Mouse (Mus musculus) fibroblast of lung, adult 2 months (primary cell): ENCODE results near the gene Gm10273.

ENCODE experiments used
- DNase-seq: peaks from one replicate; pipeline ENCODE4 v3.0.0-alpha.2; 2011; ENCODE audit warnings: low read depth

The Gm10273 gene

GRCm38 (mm10) chr10:59402899-59403792 lies 7.7 kb downstream of the Gm10273 start, which contains the start of gene Pla2g12b:
Gene Pla2g12b, plus strand, starts transcription at chr10:59403660.
- no peak for DNase-seq

DNA sequence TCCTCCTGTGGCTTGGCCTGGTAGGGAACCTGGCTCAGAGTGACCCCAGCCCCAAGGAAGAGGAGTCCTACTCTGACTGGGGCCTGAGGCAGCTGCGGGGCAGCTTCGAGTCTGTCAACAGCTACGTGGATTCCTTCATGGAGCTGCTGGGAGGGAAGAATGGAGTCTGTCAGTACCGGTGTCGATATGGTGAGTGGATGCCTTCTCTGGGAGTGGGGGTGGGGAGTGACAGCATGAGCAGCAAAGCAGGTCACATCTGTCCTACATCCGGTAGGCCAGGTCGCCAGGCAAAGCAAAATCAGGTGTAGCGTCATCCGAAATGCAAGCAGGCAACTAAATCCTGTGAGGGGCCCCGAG lies 8.3 kb downstream of the Gm10273 start:
- DNase-seq: no peak

DNA sequence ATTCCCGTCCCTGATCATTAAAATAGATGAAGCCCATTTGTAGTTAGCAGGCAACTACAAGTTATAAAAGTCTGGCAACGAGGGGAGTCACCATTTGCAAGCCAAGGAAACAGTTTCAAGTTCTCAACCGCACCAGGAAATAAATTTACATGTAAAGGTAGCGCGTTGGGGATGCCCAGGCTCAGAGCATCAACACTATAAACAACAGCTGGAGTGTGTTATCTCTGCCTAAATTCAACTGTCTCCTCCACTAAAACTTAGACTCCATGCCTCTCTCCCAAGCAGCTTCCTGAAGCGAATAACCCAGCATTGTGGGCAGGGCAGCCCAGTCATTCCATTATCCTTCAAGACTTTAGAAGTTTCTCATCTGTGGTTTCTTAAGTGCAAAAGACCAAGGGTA lies 13.1 kb downstream of the Gm10273 start:
- no peak for DNase-seq

GRCm38 (mm10) chr10:59410264-59410663 lies 14.8 kb downstream of the Gm10273 start:
- no peak for DNase-seq

GRCm38 (mm10) chr10:59413711-59414110 lies 18.3 kb downstream of the Gm10273 start:
- DNase-seq: no peak

- no peak for DNase-seq
These were observed 21.2 kb downstream of the Gm10273 start for GRCm38 (mm10) chr10:59416623-59417022.

DNA sequence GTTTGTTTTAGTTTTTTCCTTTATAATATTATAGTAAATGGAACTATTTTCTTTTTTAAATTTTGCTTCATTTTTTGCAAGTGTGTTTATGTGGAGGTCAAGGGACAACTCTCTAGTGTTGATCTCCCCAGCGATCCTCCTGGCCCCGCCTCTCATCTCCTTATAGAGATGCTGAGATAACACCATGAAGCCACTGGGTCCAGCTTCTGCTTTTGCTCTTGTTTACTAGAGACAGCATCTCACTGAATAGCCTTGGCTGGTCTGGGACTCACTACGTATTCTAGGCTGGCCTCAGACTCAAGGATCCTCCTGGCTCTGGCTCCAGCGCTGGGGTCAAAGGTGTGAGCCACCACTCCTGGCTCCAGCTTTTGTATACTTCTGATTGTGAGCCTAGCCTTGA lies 24.1 kb downstream of the Gm10273 start:
- DNase-seq: no peak

DNA sequence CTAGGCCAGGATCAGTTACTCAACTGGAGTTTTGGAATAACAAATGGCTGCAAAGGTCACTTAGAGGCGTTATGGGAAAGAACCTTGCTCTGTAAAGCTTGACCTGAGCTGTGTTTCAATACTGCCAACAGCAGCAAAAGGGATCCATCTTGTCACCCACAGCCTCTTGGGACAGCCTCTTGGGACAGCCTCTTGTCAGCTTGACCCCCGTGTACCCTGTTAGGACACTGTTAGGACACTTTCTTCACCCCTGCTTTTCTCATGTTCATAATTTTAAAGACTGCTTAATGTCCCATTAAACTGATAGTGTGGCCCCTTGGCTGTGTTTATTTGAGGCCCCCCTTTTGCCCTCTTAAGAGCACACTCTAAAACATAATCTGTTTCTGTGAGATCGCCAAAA lies 29.0 kb downstream of the Gm10273 start:
- DNase-seq: no peak

DNA sequence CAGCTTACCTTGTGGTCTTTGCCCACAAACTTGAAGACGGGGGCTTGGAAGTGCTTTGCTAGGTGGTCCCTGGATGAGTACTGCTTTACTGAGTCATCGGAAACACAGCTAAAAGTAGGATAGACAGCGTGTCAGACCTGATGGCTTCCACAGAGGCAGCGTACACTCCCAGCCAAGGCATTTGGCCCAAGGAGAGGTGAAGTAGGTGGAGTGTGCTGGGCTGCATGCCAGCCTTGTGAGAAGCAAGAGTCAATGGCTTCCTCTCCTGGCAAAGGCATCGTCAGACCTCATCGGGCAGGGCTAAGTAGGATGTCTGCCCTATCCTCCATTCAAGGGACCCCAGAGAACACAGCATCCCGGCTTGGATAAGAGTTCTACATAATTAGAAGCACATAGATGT lies 29.9 kb downstream of the Gm10273 start:
- DNase-seq: no peak

DNA sequence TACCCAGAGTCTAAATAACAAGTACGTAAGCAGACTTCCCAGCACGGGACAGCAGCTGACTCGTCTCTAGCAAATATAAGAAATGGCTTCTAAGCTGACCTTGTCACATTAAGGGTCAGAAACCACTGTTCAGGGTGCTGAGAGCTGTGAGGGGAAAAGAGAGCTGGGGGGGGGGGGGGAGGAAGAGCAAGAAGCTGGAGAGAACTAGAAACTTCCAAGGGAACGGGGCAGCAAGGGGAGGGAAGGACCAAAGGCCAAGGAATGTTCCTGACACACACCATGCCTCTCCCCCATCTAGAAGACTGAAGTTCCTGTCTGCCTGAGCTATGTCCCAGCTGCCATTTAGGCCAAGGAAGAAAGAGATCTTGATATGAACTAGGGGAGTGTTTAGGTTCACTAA lies 30.9 kb downstream of the Gm10273 start:
- DNase-seq: no peak

DNA sequence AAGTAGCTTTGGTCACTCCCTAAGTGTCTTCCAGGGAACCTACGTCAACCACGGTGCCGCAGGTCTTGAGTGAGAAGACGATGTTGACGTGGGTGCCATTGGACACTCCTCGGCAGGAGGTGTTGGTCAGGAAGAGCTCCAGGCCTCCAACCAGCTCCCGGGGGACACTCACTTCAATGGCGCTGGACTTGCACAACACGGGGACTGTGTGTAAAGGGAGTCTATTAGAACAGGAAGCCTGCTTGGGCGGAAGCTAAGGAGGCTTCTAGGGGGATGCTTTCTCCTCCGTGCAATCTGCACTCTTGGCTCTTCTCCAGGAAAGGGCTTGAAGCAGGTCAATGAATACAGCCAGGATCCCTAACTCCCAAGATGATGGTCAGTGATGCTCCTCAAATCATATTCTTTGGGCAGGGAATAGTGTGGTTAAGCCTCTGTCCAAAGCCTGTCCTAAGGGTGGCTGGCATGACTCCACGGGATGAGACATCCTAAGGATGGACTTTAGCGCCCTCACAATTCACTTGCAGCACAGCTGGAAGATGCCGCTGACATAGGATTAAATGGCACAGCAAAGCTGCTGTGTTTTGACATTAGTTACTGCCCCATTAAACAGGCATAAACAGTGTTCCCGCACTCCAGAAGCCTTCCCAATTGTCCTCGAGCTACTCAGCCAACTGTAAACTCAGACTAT lies 34.2 kb downstream of the Gm10273 start:
- no peak for DNase-seq

- DNase-seq: peak; percentile 77
These were observed 35.3 kb downstream of the Gm10273 start for GRCm38 (mm10) chr10:59430701-59431218.

DNA sequence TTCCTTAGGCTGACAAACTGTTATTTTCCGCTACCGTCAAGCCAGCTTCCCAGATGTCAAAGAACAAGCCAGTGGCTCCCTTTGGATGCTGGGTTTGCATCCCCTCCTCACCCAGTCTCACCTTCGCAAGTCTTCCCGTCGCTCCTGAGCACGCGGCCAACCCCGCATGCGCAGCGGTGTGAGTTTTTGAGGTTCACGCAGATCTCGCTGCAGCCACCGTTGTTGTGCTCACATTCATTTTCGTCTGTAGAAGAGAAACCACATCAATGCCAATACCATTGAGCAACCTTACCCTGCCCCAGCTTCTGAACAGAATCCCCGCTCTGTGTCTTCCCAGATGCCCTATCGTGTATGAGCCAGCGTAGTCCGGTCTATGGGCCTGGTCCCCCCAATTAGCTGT lies 40.3 kb downstream of the Gm10273 start:
- no peak for DNase-seq

DNA sequence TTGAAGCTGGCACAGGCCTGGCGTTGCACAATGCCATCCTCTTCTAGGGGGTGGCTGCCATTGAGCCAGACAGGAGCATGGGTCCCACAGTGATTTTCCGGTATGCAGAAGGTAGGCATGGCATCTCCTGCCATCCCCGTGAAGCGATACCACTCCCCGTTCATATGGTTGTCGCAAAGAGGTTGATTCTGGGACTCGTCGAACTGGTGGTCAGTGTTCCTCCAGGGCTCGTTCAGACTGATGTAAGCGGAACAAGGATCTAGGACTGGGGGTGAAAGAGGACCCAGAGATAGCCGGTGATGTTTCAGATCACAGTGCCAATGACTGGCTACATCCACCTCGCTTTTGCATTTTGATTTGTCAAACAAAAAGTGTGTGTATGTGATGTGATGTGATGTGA lies 43.2 kb downstream of the Gm10273 start:
- DNase-seq: no peak

DNA sequence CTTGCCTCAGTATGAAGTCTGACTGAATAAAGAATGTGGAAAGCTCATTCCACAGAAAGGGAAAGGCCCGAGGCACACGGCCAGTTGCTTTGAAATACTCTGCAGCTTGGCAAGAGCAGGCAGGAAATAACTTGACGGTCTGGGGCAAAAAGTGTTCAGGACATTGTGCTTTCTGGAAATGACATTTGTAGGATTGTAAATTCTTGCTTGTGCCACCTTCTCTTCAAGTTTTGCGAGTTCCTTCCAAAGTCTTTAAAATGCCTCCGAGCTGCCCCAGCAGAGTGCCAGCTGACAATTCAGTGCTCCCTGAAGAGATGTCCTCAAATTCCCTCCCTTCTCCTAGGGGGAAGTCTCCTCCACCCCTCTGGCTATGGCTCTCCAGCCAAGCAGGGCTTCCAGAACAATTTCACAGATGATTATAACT lies 44.1 kb downstream of the Gm10273 start:
- DNase-seq: peak; percentile 45

DNA sequence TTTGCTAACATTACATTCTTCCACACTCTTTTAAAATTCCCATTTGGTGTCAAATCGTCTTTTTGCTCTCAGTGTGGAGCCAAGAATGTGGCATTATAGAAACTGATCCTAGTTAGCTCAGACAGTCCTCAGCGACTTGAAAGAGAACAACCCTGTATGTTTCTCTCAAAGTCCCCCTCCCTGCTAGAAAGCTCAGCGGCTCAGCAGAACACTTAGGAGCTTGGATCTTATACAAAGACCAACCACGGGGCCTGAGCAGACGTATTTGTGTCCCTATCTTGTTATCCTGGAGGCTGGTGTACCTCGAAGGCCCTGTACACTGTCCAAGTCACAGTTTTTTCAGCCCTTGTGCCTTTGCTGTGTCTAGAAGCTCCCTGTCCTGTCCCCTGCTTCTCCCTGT lies 44.7 kb downstream of the Gm10273 start:
- no peak for DNase-seq

DNA sequence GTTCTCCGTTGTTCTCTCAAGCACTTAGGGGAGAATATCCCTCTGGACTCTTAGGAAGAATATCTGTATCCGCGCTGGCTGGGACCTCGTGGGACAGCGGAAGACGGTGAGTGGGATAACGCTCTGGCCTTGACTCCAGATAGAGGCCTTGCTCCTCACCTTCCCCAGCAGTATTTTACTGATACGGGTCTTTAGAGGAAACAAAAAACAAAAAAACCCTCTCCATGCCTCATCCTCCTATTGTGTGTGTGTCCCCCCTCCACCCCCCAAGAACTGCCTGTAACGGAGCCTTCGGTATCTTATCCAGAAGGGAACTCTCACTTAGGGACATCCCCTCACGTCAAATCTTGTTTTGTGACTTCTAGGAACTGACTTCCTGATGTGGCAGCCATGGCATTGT lies 46.3 kb downstream of the Gm10273 start, which contains the start of gene Oit3:
Gene Oit3, minus strand, starts transcription at position 44 of the 400 bp plus-strand sequence.
- DNase-seq: no peak

DNA sequence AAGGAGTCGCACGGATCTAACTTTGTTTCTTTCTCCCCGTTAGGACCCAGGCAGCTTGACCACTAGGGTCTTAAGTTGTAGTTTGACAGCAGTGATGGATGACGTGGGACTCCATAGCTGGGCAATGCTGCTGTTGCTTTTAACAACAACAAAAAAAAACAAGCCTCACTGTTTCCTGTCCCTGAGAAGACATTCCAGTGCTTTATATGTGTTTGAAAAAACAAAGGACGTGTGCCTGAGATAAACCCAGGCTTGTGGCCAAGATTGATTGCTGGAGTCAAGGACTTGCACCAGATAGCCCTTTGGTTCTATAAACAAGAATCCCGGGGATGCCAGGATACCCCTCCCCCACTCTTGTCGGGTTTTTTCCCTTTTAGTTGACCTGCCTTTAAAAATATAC lies 47.8 kb downstream of the Gm10273 start:
- DNase-seq: no peak

DNA sequence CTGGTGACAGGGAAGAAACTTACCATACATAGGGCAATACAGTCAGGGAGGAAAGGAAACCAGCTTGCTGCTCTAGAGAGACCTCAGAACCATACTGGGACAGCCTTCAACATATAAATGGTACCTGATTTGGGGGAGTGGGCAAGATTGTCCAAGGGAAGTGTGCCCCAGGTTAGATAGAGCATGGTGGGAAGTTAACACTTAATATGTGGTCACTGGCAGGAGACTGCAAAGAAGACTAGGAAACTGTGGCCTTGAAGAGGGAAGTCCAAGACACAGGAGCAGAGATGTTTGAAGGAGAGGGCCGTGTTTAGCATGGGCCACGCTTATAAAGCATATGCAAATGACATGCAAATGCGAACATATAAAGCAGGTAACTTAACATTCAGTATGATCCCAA lies 48.7 kb downstream of the Gm10273 start:
- DNase-seq: no peak

GRCm38 (mm10) chr10:59444635-59445034 lies 49.2 kb downstream of the Gm10273 start:
- no peak for DNase-seq
